ENCODE assay signal across 9 mouse cellular contexts in genomic region chr14:54528007-54528393, GRCm38 (mm10). TPM values are rescaled to one million over a fixed set of nuclear protein-coding genes. Genes with fewer than 3 reads are reported as not detected.
A peak's percentile ranks its signal among the peaks of the same experiment; 100 is the strongest.
DNase-seq lines count a peak whose midpoint lies in the region; ATAC-seq lines count a peak whose summit lies in the region.
"Had no signal": no experiment of that assay in that cellular context is flagged by ENCODE, and none has a peak within 500 bp of the region (broad histone marks: within the 10 kb centered on the region; RNA-seq: fewer than 3 reads in every experiment).

No protein-coding gene starts in this region.

- peak overlapping the region; percentile 77 for H3K4me3 ChIP-seq in megakaryocyte, embryonic 14.5 days (replicated peaks)
- H3K4me3 ChIP-seq in limb, embryonic 12.5 days (replicated peaks), result no peak overlapping the region
- no peak overlapping the region for H3K4me3 ChIP-seq in stomach, embryonic 16.5 days (replicated peaks; ENCODE audit: low read length)

- H3K9ac ChIP-seq in limb, embryonic 12.5 days (replicated peaks), result no peak overlapping the region
- no peak overlapping the region for H3K9ac ChIP-seq in stomach, embryonic 16.5 days (ENCODE audit: low read length)
- H3K9ac ChIP-seq: liver, embryonic 15.5 days had no signal

- H3K4me1 ChIP-seq in megakaryocyte, embryonic 14.5 days, result peaks cover 23% of the 10 kb centered on the region
- H3K4me1 ChIP-seq in limb, embryonic 12.5 days (replicated peaks), result peaks cover 17% of the 10 kb centered on the region
- H3K4me1 ChIP-seq in stomach, embryonic 16.5 days (ENCODE audit: control insufficient read depth, insufficient read depth, low read length), result peaks cover 11% of the 10 kb centered on the region

- 20% methylated on average over 5 of the region's 5 CpGs for WGBS in limb, embryonic 12.5 days
- 18% methylated on average over 5 of the region's 5 CpGs for WGBS in stomach, embryonic 16.5 days

- H3K27me3 ChIP-seq in megakaryocyte, embryonic 14.5 days (replicated peaks), result peaks cover 17% of the 10 kb centered on the region
- H3K27me3 ChIP-seq in limb, embryonic 12.5 days, result no peaks in the 10 kb centered on the region
- no peaks in the 10 kb centered on the region for H3K27me3 ChIP-seq in stomach, embryonic 16.5 days (ENCODE audit: control insufficient read depth, insufficient read depth, low read length)

- H3K9me3 ChIP-seq in megakaryocyte, embryonic 14.5 days, result no peaks in the 10 kb centered on the region
- no peaks in the 10 kb centered on the region for H3K9me3 ChIP-seq in limb, embryonic 12.5 days
- H3K9me3 ChIP-seq in stomach, embryonic 16.5 days (replicated peaks; ENCODE audit: control insufficient read depth, low read length), result no peaks in the 10 kb centered on the region
- H3K9me3 ChIP-seq: liver, embryonic 15.5 days had no signal

- peak overlapping the region; percentile 69 for H3K4me2 ChIP-seq in limb, embryonic 12.5 days
- H3K4me2 ChIP-seq in stomach, embryonic 16.5 days (ENCODE audit: low read depth, low read length), result peak overlapping the region; percentile 62

- H3K36me3 ChIP-seq in megakaryocyte, embryonic 14.5 days (replicated peaks; ENCODE audit: low read length), result no peaks in the 10 kb centered on the region
- no peaks in the 10 kb centered on the region for H3K36me3 ChIP-seq in limb, embryonic 12.5 days
- no peaks in the 10 kb centered on the region for H3K36me3 ChIP-seq in stomach, embryonic 16.5 days (ENCODE audit: control insufficient read depth, insufficient read depth, low read length)
- H3K36me3 ChIP-seq: liver, embryonic 15.5 days had no signal

- DNase-seq in cerebellum, postnatal 14 days, result peak; percentile 27
- no peak for DNase-seq in cerebellum, postnatal 4 days (ENCODE audit: low spot score in 2 of 2)
- DNase-seq in right cerebral cortex, postnatal 25 days, result no peak
- no peak for DNase-seq in spleen, postnatal 10 days (ENCODE audit: low spot score in 2 of 2)

- ATAC-seq in megakaryocyte, adult 5-6 weeks (ENCODE audit: poor library complexity, severe bottlenecking), result no peak
- ATAC-seq in limb, embryonic 12.5 days (ENCODE audit: insufficient number of reproducible peaks, insufficient read depth, low FRiP score, low TSS enrichment, low read depth), result 0 out of 2 replicates have a peak, but pooled peaks have one; percentile 9
- ATAC-seq in stomach, embryonic 16.5 days (ENCODE audit: insufficient read depth, low FRiP score), result no peak

- H3K27ac ChIP-seq in limb, embryonic 12.5 days, result peak overlapping the region; percentile 72
- no peak overlapping the region for H3K27ac ChIP-seq in stomach, embryonic 16.5 days (ENCODE audit: low read length)
- H3K27ac ChIP-seq: liver, embryonic 15.5 days had no signal

RNA-seq across cellular contexts. Expression of gene Prmt5, which starts 10.7 kb away (rescaled TPM):
- 45.3 and 47.2 TPM in 2 replicates for polyA plus RNA-seq in megakaryocyte, embryonic 14.5 days (2012; ENCODE audit: insufficient read depth, low replicate concordance)
- 14.7 and 26.0 TPM in 2 replicates for total RNA-seq in megakaryocyte, adult 5-6 weeks (2015)
- 15.3 and 22.6 TPM in 2 replicates for total RNA-seq in megakaryocyte, adult 5-6 weeks (2017)
- polyA plus RNA-seq in limb, embryonic 12.5 days (2016; fragmentation: Nextera tagmentation; extraction: Ambion mirVana), result 105 and 106 TPM in 2 replicates
- 66.5 and 71.1 TPM in 2 replicates for polyA plus RNA-seq in stomach, embryonic 16.5 days (2015; fragmentation: Nextera tagmentation; extraction: Ambion mirVana)

RNA-seq across cellular contexts. Expression of gene Haus4, which starts 26.4 kb away (rescaled TPM):
- 1.1 and 21.3 TPM in 2 replicates for polyA plus RNA-seq in megakaryocyte, embryonic 14.5 days (2012; ENCODE audit: insufficient read depth, low replicate concordance)
- 43.9 and 48.7 TPM in 2 replicates for total RNA-seq in megakaryocyte, adult 5-6 weeks (2015)
- total RNA-seq in megakaryocyte, adult 5-6 weeks (2017), result 50.6 and 51.6 TPM in 2 replicates
- 54.5 and 58.1 TPM in 2 replicates for polyA plus RNA-seq in limb, embryonic 12.5 days (2016; fragmentation: Nextera tagmentation; extraction: Ambion mirVana)
- polyA plus RNA-seq in stomach, embryonic 16.5 days (2015; fragmentation: Nextera tagmentation; extraction: Ambion mirVana), result 39.0 and 44.4 TPM in 2 replicates

RNA-seq across cellular contexts. Expression of gene Ajuba, which starts 49.4 kb away (rescaled TPM):
- polyA plus RNA-seq in megakaryocyte, embryonic 14.5 days (2012; ENCODE audit: insufficient read depth, low replicate concordance), result 1.0 and 2.6 TPM in 2 replicates
- total RNA-seq in megakaryocyte, adult 5-6 weeks (2015), result 0.11 and 0.54 TPM in 2 replicates
- total RNA-seq in megakaryocyte, adult 5-6 weeks (2017), result 0.57 and 0.73 TPM in 2 replicates
- polyA plus RNA-seq in limb, embryonic 12.5 days (2016; fragmentation: Nextera tagmentation; extraction: Ambion mirVana), result 68.9 and 72.2 TPM in 2 replicates
- 19.5 and 20.6 TPM in 2 replicates for polyA plus RNA-seq in stomach, embryonic 16.5 days (2015; fragmentation: Nextera tagmentation; extraction: Ambion mirVana)

RNA-seq across cellular contexts. Expression of gene Rem2, which starts 52.1 kb away (rescaled TPM):
- 0.30 and 2.1 TPM in 2 replicates for polyA plus RNA-seq in megakaryocyte, embryonic 14.5 days (2012; ENCODE audit: insufficient read depth, low replicate concordance)
- not detected in 2 replicates for total RNA-seq in megakaryocyte, adult 5-6 weeks (2015)
- not detected in 2 replicates for total RNA-seq in megakaryocyte, adult 5-6 weeks (2017)
- 4.3 and 5.0 TPM in 2 replicates for polyA plus RNA-seq in limb, embryonic 12.5 days (2016; fragmentation: Nextera tagmentation; extraction: Ambion mirVana)
- 1.5 TPM in 2 replicates for polyA plus RNA-seq in stomach, embryonic 16.5 days (2015; fragmentation: Nextera tagmentation; extraction: Ambion mirVana)

Comparison
In these comparisons a context has a peak if more than half of its experiments do, and no peak if none do; other contexts are left out.
1. DNase-seq: peak in cerebellum, postnatal 14 days (2 of 2); none in cerebellum, postnatal 4 days (0 of 2), right cerebral cortex, postnatal 25 days (single experiment) and spleen, postnatal 10 days (0 of 2).